8 mouse cellular contexts compared by ENCODE assay signal in the genomic region with DNA sequence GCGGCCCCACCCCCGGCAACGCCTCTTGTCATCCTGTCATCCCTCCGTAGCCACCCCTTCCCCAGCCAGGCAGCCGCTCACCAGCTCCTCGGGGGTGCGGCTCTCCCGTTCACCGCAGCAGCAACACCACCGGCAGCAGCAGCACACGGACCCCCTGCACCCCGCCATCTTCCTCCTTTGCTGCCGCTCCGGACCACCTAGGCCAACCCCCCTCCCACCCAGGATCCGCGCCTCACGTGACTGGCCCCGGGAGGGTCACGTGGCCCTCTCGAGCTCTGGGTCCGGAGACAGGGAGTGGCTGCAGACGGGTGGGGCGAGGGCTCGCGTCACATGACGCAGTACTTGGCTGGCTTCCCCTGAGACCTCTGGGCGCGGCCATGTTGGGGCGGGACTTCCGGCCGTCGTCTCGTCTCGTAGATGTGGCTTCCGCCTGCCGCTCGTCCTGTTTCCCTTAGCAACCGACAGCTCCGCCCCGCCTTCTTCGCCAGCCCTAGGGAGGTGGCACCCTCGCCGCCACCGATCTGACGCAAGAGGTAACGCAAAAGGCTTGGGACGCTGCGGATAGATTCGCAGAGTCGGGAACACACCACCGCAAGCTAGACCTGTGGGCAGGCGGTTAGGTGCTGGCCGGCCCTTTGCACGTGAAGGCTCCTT. TPM values are rescaled to one million over a fixed set of nuclear protein-coding genes. Genes with fewer than 3 reads are reported as not detected.
DNase-seq lines count a peak whose midpoint lies in the region; ATAC-seq lines count a peak whose summit lies in the region.

A gene (minus strand): TSS at position 222 of the 654 bp plus-strand sequence.
A gene (plus strand): TSS at position 478 of the 654 bp plus-strand sequence.

- peak within 1 kb of the TSS; percentile 89 for H3K27ac ChIP-seq in hindbrain, embryonic 16.5 days (ENCODE audit: low read depth, low read length)
- peak within 1 kb of the TSS; percentile 89 for H3K27ac ChIP-seq in macrophage

- peaks cover 42% of the 10 kb centered on the region for H3K4me1 ChIP-seq in hindbrain, embryonic 16.5 days (ENCODE audit: control insufficient read depth, insufficient read depth, low read depth, low read length)

- peaks cover 4% of the 10 kb centered on the region for H3K36me3 ChIP-seq in hindbrain, embryonic 16.5 days (ENCODE audit: control insufficient read depth, insufficient read depth, low read length)
- no peaks in the 10 kb centered on the region for H3K36me3 ChIP-seq in macrophage (ENCODE audit: inconsistent target)

- peaks cover 90% of the 10 kb centered on the region for H3K79me2 ChIP-seq in macrophage (ENCODE audit: inconsistent target)

- peak within 1 kb of the TSS; percentile 66 for H3K4me3 ChIP-seq in hindbrain, embryonic 16.5 days (ENCODE audit: low read length)
- H3K4me3 ChIP-seq in macrophage (ENCODE audit: inconsistent target) = peak within 1 kb of the TSS; percentile 78

- WGBS in hindbrain, embryonic 16.5 days = under 1% methylated on average over 50 of the region's 54 CpGs
- WGBS in macrophage (ENCODE audit: missing documents) = under 1% methylated on average over 54 of the region's 54 CpGs

- peak within 1 kb of the TSS; percentile 79 for H3K9ac ChIP-seq in hindbrain, embryonic 16.5 days (ENCODE audit: low read depth, low read length)

- H3K27me3 ChIP-seq in hindbrain, embryonic 16.5 days (replicated peaks; ENCODE audit: control insufficient read depth, insufficient read depth, low read length) = no peaks in the 10 kb centered on the region

- DNase-seq in WW6 (ENCODE audit: low read depth, low spot score) = peak; percentile 99
- DNase-seq in cerebellum, postnatal 4 days (ENCODE audit: low spot score in 2 of 2) = peak; percentile 98 to 100
- DNase-seq in gastrocnemius, adult 18-20 months (ENCODE audit: low spot score) = peak; percentile 100
- peak; percentile 100 for DNase-seq in left cerebral cortex, adult 18-20 months (ENCODE audit: low spot score in 2 of 2)
- DNase-seq in right cerebral cortex, adult 18-20 months = peak; percentile 100
- DNase-seq in urinary bladder, postnatal 10 days (ENCODE audit: low spot score) = peak; percentile 100

- H3K4me2 ChIP-seq in hindbrain, embryonic 16.5 days (ENCODE audit: low read length) = peak within 1 kb of the TSS; percentile 94

- H3K9me3 ChIP-seq in hindbrain, embryonic 16.5 days (ENCODE audit: control insufficient read depth, low read length) = no peaks in the 10 kb centered on the region

- ATAC-seq in hindbrain, embryonic 16.5 days = peak; percentile 94

RNA-seq across cellular contexts. Expression of the first gene that starts in this region (rescaled TPM):
- 1 to 10 TPM; 4.8 to 4.9 TPM for total RNA-seq in gastrocnemius, adult 18-20 months (2021)
- 29.9 and 33.5 TPM in 2 replicates for polyA plus RNA-seq in hindbrain, embryonic 16.5 days (2015; fragmentation: Nextera tagmentation; extraction: Ambion mirVana)
- 10 to 100 TPM; 93.9 to 94.5 TPM for total RNA-seq in left cerebral cortex, adult 18-20 months (2021)
- total RNA-seq in macrophage (2018; cell fraction: chromatin; rRNA removed) = 10 to 100 TPM; 27.8 to 95.4 (median 63.1) TPM
- 10 to 100 TPM in 22 of 26 experiments, 1 to 10 TPM in 4; 8.4 to 18.4 (median 13.2) TPM for total RNA-seq in macrophage (2018; cell fraction: cytosol; rRNA removed)
- 10 to 100 TPM; 33.8 to 86.0 (median 47.3) TPM for total RNA-seq in macrophage (2018; cell fraction: nucleus; rRNA removed)
- polyA plus RNA-seq in macrophage (2018) = 9.4 to 11.3 TPM (median 9.5 TPM) in 3 replicates

RNA-seq across cellular contexts. Expression of the second gene that starts in this region (rescaled TPM):
- total RNA-seq in gastrocnemius, adult 18-20 months (2021) = 1 to 10 TPM; 8.9 to 9.3 TPM
- 16.5 and 18.5 TPM in 2 replicates for polyA plus RNA-seq in hindbrain, embryonic 16.5 days (2015; fragmentation: Nextera tagmentation; extraction: Ambion mirVana)
- 10 to 100 TPM; 29.3 to 34.3 TPM for total RNA-seq in left cerebral cortex, adult 18-20 months (2021)
- 1,000 to 10,000 TPM in 8 of 26 experiments, 100 to 1,000 TPM in 18; 115 to 1,272 (median 620) TPM for total RNA-seq in macrophage (2018; cell fraction: chromatin; rRNA removed)
- 100 to 1,000 TPM in 12 of 26 experiments, 10 to 100 TPM in 14; 23.2 to 246 (median 81.8) TPM for total RNA-seq in macrophage (2018; cell fraction: cytosol; rRNA removed)
- total RNA-seq in macrophage (2018; cell fraction: nucleus; rRNA removed) = 1,000 to 10,000 TPM in 2 of 26 experiments, 100 to 1,000 TPM in 24; 118 to 1,016 (median 437) TPM
- 23.2 to 110 TPM (median 45.0 TPM) in 3 replicates for polyA plus RNA-seq in macrophage (2018)

Comparison
In these comparisons a context has a peak if more than half of its experiments do, and no peak if none do; other contexts are left out.
1. Peak in every context shown above with its lines: DNase-seq, ATAC-seq, H3K4me3 ChIP-seq and H3K27ac ChIP-seq.
2. RNA of the first gene that starts in this region (total RNA-seq): 93.9 to 94.5 TPM in left cerebral cortex, adult 18-20 months; 4.8 to 4.9 TPM in gastrocnemius, adult 18-20 months; every median in the first group is over 10 times any median in the second.